Mouse (Mus musculus) embryo, embryonic 10 days (tissue): ENCODE data around the gene Aspm.

ENCODE experiments used
- DNase-seq: peaks from one replicate; pipeline ENCODE4 v3.0.0-alpha.2; 2015; ENCODE audit warnings: low spot score

Gene Aspm

DNA sequence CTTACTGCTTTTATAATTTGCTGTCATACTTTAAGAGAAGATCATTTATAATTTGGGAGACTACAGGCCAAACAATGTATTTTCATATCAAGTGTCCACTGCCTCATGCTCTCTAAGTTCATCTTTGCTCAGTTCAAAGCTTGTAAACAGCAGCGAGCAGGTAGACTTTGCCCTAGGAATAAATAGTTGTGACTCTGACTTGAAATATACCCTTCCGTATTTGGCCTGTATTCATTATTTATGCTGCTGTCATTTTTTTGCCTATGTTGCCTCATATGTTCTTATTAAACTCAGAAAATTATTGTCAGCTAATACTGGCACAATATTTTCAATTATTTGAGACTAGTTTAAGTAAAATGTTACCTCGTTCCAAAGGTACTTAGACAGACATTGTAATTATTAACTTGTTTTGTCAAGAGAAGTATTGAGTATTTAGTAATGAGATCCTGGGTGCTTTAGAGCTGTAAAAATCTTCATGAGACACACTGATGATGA, 46.7 kb downstream of the Aspm start, which contains the start of gene F13b:
F13b (plus strand) TSS at position 445 of the 495 bp plus-strand sequence.
- DNase-seq, result no peak

DNA sequence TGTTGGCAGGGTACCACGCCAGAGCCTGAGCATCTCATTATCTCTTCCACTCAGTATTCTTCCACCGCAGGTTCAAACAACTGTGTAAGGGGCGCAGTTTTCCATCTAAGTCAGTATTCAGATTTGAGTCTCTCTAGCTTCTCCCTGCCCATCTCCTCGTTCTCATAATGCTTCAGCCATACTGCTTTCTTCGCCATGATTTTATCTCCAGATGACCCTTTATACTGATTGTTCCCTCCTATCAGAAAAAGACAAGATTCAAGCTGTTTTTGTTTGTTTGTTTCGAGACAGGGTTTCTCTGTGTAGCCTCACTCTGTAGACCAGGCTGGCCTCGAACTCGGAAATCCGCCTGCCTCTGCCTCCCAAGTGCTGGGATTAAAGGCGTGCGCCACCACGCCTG, 60.0 kb downstream of the Aspm start:
- no peak for DNase-seq
